Mouse (Mus musculus): ENCODE measurements around the gene Bmt2.
A peak's percentile ranks its signal among the peaks of the same experiment; 100 is the strongest.

The Bmt2 gene

GRCm38 (mm10) chr6:13677818-13678282 is at the start of gene Bmt2:
TSS of gene Bmt2 (minus strand) at chr6:13677966.
- peak; percentile 98 for DNase-seq (ENCODE audit: low read depth, low spot score)

DNA sequence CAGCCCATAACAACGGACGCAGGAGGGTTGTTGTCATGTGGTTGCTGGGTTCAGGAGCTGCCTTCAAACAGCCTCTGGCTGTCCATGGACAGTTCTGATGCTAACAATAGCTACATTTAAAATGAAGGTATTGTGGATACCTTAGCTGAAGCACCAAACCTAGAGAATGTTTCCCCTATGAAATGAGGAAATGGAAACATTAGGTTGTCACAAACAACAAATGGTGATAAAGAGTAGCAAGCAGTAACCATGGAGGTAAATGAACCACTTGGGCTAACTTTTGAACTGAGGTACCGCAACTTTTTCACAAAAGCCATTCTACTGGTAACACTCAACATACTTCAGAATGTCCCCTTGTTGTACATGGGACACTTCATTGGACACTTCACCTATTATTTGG is 44.4 kb upstream of the Bmt2 start:
- no peak for DNase-seq (ENCODE audit: low read depth, low spot score)

GRCm38 (mm10) chr6:13714867-13715266 is 37.1 kb upstream of the Bmt2 start:
- no peak for DNase-seq (ENCODE audit: low read depth, low spot score)

DNA sequence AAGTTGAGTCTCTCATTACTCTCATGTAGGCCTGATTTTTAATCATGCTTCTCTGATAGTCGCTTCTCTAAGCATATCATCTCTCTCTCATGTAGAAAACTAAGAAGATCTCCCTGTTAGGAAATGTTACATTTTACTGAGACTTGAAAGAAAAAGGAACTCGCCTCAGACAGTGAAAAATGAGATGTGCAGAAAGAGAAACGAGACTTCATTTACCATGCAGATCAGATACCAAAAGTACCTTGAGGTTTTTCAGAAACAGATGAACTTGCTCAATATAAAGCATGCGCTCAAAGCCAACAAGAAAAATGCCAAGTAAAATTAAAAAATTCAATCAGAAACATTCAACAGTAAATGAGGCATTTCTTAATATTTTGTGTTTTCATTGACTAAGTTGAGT is 19.1 kb upstream of the Bmt2 start:
- no peak for DNase-seq (ENCODE audit: low read depth, low spot score)

DNA sequence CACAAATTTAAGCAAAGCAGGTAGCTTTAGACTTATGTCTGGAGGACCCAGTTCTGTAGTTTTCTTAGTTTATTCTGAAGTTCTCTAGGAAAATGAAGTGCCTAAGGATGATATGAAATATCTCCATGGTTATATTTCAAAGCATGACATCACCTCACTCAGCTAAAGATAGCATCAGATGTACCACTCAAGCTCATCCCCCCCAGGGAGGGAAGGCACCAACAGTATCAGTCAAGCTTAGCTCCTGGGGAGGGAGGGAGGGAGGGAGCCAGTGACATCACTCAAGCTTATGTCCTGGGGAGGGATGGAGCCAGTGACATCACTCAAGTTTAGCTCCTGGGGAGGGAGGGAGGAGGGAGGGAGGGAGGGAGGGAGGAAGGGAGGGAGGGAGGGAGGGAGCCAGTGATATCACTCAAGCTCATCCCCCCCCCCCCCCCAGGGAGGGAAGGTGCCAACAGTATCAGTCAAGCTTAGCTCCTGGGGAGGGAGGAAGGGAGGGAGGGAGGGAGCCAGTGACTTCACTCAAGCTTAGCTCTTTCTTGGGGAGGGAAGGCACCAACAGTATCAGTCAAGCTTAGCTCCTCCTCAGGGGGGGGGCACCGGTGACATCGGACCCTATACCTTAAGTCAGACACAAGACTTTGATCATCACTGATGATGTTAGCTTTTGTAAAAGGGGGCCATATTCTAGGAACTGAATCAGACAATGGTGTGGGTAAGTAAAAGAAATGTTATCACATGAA is 17.5 kb upstream of the Bmt2 start:
- no peak for DNase-seq (ENCODE audit: low read depth, low spot score)

DNA sequence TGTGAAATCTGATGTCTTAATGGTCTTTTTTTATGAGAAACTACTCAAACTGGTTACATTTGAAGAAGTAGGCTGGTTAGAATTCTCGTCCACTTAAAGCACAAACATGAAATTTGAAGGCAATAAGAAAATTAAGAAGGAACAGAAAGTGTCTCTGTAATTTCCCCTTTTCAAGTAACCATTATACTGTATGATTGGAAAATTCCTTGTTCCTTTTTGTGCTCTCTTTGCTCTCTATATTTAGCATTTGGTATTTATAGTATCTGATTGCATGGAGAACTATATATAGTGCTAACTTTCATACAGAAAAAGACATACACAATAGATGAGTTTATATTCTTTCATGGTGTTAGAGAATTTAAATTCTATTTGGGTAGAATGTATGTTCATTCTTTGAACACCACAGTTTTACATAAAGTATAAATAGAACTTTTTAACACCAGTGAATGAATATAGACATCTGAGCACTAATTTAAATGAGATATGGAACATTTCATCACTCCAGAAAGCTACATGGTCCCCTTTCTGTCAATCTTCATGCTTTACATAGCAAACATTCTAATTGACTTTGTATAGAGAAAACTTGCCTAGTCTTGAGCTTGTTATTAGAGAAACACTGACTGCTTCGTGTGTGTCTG is 14.0 kb upstream of the Bmt2 start:
- no peak for DNase-seq (ENCODE audit: low read depth, low spot score)

DNA sequence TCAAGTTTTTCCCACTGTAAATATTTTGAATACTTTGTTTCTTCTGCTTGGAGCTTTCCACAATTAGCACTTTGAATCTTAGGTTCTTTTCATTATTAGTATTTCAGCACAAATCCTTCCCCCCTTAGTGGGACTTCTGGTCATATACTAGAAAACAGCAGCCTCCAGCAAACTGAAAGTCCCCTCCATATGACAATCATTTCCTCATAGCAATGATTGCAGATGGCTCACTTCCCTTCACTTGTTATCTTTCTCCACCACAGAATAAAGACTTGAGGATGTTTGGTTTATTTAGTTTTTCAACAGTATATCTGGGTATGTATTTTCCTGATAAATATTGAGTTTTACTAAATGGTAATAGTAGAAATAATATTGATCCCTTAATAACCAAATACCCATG is 12.6 kb upstream of the Bmt2 start:
- no peak for DNase-seq (ENCODE audit: low read depth, low spot score)

DNA sequence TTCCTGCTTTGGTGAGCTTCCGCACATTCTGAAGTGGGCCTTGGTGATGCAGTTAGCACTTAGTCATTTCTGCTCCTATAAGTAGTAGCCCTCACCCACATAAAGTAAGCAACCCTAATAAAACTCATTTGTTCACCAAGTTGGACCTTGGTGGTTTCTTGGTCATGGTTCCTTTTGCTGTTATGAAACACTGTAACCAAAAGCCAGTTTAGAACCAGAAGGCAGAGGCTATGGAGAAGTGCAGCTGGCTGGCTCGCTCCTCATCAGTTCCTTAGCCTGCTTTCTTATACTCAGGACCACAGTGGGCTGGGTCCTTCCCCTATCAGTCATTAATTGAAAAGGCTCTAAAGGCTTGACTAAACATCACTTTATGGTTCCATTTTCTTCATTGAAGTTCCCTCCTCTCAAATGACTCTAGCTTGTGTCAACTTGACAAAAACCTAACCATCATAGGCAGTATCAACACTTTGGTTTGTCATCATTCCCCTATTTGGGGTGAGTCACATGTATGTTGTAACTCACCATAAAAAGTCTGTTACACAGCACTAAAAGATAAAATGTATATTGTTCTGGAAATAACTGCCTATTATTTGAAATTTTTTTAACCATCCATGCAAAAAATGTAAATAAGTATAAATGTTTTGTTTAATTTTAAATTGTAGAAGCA is 6.3 kb upstream of the Bmt2 start:
- DNase-seq (ENCODE audit: low read depth, low spot score): no peak

- no peak for DNase-seq (ENCODE audit: low read depth, low spot score)
Observed at GRCm38 (mm10) chr6:13678349-13678748, 583 bp upstream of the Bmt2 start.

GRCm38 (mm10) chr6:13677141-13677761 is 515 bp downstream of the Bmt2 start:
- peak; percentile 71 for DNase-seq (ENCODE audit: low read depth, low spot score)

- DNase-seq (ENCODE audit: low read depth, low spot score): no peak
Observed at GRCm38 (mm10) chr6:13676196-13676595, 1.6 kb downstream of the Bmt2 start.

DNA sequence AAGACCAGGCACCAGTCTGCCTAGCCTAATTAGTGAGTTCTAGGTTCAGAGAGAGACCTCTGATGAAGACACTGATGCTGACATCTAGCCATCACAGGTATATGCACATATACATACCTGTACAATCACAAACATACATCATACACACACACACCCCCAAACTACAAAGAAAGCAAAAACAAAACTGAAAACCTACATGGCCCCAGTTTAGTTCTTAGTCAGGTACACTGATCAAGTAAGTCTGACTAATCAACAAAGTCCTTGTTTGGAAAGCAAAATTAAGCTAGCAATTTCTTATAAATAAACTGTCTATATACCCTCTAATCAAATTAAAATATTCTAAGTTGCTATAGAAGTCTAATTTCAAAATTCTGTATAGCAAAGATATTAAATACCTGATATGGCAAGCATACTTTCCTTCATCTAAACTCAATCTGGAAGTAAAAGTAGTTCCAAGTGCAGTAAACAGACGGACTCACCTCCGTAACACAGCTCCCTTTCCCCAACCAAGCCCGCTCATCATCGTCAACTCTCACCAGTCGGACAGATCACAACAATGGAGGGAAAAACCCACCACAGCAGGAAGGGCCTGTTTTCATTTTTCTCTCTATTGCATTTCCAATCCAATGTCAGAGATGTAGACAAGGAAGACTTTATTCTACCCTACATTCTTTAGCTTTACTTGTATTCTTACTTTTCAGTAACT is 3.0 kb downstream of the Bmt2 start:
- DNase-seq (ENCODE audit: low read depth, low spot score): no peak

DNA sequence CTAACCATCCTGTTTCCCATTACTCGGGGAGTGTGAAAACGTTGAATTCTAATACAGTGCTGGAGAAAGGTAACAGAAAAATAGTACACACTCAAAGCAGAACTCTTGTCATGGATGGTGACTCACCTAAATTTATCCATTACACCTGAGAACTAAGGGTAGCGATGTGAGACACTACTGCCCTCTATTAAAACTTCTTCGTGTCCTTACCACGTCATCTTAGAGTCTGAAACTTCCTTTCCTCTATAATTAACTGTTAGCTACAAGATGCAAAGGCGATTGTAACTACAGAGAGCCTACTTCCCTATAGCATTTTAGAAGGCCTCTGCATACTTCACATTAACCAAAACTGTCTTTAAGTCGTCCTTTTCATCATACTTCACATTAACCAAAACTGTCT is 12.1 kb downstream of the Bmt2 start:
- DNase-seq (ENCODE audit: low read depth, low spot score): no peak

- DNase-seq (ENCODE audit: low read depth, low spot score): peak; percentile 53
Observed at GRCm38 (mm10) chr6:13658016-13658415, 19.8 kb downstream of the Bmt2 start.

- DNase-seq (ENCODE audit: low read depth, low spot score): no peak
Observed at GRCm38 (mm10) chr6:13654081-13654480, 23.7 kb downstream of the Bmt2 start.

DNA sequence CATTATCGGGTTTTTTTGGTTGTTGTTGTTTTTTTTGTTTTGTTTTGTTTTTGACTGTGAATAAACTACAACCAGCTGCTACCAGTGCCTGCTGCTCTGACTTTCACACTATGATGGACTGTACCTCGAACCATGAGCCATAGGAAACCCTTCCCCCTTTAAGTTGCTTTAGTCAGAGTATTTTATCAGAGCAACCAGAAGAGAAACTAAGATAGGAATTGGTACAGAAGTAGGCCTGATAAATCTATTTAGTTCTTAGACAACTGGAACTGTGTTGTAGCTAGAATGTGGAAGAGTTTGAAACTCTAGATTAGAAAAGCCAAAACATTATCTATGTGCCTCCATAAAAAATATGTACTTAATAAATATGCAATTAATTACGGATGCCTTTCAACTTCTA is 25.5 kb downstream of the Bmt2 start:
- DNase-seq (ENCODE audit: low read depth, low spot score): no peak

DNA sequence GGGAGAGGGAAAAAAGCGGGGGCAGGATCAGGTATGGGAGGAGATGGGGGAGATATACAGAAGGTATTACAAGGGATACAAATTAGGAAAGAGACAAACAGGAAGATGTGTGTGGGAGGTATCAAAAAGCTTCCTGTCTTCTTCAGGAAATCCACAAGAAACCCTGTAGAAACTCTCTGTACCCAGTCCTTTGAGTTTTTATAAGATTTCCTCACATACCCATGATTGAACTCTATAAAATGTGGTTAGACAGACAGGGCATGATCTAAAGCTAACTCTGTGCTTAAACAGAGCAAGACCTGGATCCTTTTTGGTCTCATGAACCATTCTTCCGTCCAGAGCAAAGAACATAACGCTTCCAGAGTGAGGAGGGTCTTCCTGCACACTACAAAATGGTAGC is 26.9 kb downstream of the Bmt2 start:
- no peak for DNase-seq (ENCODE audit: low read depth, low spot score)

GRCm38 (mm10) chr6:13648305-13648704 is 29.5 kb downstream of the Bmt2 start:
- DNase-seq (ENCODE audit: low read depth, low spot score): no peak

DNA sequence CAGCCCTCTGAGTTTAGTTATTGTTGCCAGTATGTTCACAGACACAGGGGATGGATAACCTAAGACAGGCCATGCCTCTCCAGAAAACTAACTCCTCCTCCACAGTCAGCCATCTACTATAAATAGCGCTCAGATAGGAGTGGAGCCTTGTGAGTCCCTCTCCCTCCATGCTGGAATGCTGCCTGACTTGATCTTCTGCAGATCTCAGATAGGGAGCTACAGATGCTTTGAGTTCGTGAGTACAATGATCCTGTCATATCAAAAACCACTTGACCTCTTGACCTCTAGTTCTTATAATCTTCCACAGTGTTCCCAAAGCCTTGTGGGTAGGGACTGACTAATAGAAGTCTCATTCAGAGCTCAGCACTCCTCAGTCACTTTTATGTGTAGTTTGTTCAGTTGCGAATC is 41.2 kb downstream of the Bmt2 start:
- DNase-seq (ENCODE audit: low read depth, low spot score): peak; percentile 49

DNA sequence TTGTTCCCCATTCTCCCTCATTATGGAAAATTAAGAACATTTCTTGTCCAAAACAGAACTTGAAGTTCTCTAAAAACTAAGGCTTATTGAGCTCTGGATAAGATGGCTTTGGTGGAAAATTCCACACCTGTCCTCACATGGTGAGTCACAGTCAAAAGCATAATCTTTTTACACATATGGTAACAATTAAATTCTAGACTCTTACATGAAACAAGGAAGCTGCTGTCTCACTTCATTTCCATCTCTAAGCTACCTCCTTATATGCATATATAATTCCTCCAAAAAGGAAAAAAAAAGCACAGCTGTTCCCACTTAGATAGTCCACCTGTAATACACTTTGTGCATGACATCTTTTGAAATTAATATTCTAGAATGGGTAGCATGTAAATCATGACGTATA is 45.2 kb downstream of the Bmt2 start:
- DNase-seq (ENCODE audit: low read depth, low spot score): no peak

DNA sequence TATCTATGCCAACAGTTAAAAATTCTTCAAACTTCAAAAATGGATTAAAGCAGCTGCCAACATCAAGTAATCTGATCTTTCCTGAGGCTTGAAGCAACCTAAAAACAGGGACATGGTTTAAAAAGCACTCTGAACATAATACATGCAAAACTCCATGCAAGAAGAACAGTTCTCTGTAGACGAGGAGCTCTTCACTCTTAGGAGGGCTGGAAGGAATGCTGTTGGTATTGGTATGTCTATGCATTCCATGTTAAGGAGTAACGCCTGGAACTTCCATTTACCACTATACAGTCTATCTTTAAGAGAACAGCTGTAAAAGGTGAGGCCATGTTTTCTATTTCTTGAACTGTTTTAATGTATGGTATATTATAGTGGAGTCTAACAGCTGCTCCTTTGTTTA is 47.2 kb downstream of the Bmt2 start:
- DNase-seq (ENCODE audit: low read depth, low spot score): no peak

- DNase-seq (ENCODE audit: low read depth, low spot score): no peak
Observed at GRCm38 (mm10) chr6:13619618-13620017, 58.1 kb downstream of the Bmt2 start.
